Mouse (Mus musculus): ENCODE results near the gene 5730522E02Rik. TPM values are rescaled to one million over a fixed set of nuclear protein-coding genes. Genes with fewer than 3 reads are reported as not detected.

Gene 5730522E02Rik
- polyA plus RNA-seq, 1 experiment from 2014 or later: 0.09 TPM

DNA sequence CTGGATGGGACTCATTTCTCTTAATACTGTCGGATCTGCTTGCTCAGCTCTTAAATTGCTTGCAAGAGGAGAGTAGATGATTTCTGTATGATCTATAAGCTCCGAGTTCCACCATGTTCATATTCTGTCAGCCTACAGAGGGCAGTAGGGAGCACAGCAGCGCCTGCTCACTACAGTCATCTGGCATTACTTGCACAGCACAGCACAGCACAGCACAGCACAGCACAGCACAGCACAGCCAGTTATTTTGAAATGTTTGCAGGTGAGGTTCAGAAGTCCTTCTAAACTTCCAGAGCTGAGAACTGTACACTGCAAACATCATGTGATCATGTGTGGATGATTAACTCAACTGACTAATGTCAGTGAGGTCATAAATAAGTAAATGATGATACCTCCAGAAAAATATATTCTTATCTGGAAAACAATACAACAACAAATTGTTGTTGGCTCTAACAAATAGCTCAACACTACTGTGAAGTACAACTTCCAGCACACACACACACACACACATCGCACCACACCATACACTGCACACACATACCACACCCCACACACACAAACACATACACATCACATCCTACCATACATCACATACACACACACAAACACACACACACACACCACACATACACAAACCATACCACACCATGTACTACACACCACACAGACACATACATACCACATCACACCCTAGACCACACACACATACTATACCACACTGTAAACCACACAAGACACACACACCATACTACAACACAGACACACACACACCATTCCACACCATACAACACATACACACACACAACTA is 9.4 kb downstream of the 5730522E02Rik start:
- H3K4me2 ChIP-seq (ENCODE audit: low read depth, low read length): no peak overlapping the region
- no peak overlapping the region for H3K27ac ChIP-seq (ENCODE audit: low read length)
- ATAC-seq (ENCODE audit: low read depth): peak; percentile 97
- no peaks in the 10 kb centered on the region for H3K4me1 ChIP-seq (ENCODE audit: control insufficient read depth, low read depth, low read length)
- H3K9me3 ChIP-seq (replicated peaks; ENCODE audit: control insufficient read depth, low read length): no peaks in the 10 kb centered on the region
- H3K4me3 ChIP-seq (ENCODE audit: low read depth, low read length): no peak overlapping the region
- H3K9ac ChIP-seq (ENCODE audit: low read depth, low read length): no peak overlapping the region
- no peaks in the 10 kb centered on the region for H3K36me3 ChIP-seq (ENCODE audit: control insufficient read depth, insufficient read depth)
- WGBS (ENCODE audit: insufficient replicate concordance): 37% methylated on average over 4 of the region's 4 CpGs
- H3K27me3 ChIP-seq (ENCODE audit: control insufficient read depth, insufficient read depth, low read depth, low read length): no peaks in the 10 kb centered on the region

DNA sequence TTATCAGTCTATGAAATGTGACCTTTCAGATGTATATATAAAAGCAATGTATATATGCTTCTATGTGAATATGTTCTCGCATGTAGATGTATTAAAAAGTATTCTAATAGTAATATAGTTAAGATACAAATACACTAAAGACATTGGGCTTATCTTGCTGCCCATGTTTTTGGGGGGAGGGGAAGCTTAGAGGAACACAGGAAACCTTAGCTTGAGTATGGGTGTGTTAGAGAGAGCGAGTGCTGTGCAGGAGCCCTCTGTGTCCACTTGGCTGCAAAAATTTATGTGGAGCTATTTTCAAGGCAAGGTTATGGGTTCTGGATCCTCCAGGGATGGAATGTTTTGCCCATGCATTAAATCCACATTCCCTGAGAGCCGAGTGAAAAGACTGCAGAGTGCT is 15.1 kb downstream of the 5730522E02Rik start:
- Histone ChIP-seq H3K36me3 (ENCODE audit: control insufficient read depth, insufficient read depth) (no peaks in the 10 kb centered on the region), H3K4me3 (ENCODE audit: low read depth, low read length) (no peak overlapping the region), H3K4me1 (ENCODE audit: control insufficient read depth, low read depth, low read length) (no peaks in the 10 kb centered on the region), H3K27me3 (ENCODE audit: control insufficient read depth, insufficient read depth, low read depth, low read length) (no peaks in the 10 kb centered on the region), H3K9ac (ENCODE audit: low read depth, low read length) (no peak overlapping the region), H3K4me2 (ENCODE audit: low read depth, low read length) (no peak overlapping the region), H3K27ac (ENCODE audit: low read length) (no peak overlapping the region), H3K9me3 (replicated peaks; ENCODE audit: control insufficient read depth, low read length) (no peaks in the 10 kb centered on the region)
- 49% methylated on average over 3 of the region's 3 CpGs for WGBS (ENCODE audit: insufficient replicate concordance)
- ATAC-seq (ENCODE audit: low read depth): no peak

DNA sequence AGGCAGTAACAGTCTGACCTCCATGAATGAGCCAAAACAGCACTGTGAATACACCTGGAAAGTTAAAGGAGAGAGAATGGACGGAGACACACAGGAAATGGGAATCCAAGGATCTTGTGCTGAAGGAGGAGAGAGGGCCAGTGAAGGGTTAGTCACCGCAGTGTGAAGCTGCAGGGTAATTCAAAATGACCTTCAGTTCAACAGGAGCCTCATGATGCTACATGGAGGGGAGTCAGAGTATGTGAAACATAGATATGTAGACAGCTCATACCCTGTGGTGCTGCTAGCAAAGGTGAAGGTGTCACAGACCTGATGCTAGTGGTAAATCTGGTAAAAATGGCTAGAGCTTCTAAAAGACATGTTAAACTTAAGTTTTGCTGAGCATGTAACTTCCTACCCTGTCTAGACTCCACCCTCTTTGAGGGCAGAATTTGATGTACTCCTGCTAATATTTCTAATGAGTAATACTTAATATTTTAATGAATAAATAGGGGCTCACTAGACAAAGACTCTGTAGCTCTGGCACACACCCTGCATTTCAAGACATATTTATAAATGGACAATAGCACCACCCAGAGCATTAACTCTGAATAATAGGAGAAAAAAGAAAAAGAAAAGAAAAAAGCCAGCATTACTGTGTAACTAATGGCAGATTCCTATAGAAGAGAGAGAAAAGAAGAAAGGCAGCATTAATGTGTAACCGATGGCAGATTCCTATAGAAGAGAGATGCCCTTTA is 23.2 kb downstream of the 5730522E02Rik start:
- WGBS (ENCODE audit: insufficient replicate concordance): 54% methylated on average over 3 of the region's 3 CpGs
- no peak for ATAC-seq (ENCODE audit: low read depth)
- Histone ChIP-seq H3K27me3 (ENCODE audit: control insufficient read depth, insufficient read depth, low read depth, low read length) (no peaks in the 10 kb centered on the region), H3K27ac (ENCODE audit: low read length) (no peak overlapping the region), H3K4me3 (ENCODE audit: low read depth, low read length) (no peak overlapping the region), H3K4me1 (ENCODE audit: control insufficient read depth, low read depth, low read length) (no peaks in the 10 kb centered on the region), H3K9me3 (replicated peaks; ENCODE audit: control insufficient read depth, low read length) (no peaks in the 10 kb centered on the region), H3K36me3 (ENCODE audit: control insufficient read depth, insufficient read depth) (no peaks in the 10 kb centered on the region), H3K4me2 (ENCODE audit: low read depth, low read length) (no peak overlapping the region), H3K9ac (ENCODE audit: low read depth, low read length) (no peak overlapping the region)

DNA sequence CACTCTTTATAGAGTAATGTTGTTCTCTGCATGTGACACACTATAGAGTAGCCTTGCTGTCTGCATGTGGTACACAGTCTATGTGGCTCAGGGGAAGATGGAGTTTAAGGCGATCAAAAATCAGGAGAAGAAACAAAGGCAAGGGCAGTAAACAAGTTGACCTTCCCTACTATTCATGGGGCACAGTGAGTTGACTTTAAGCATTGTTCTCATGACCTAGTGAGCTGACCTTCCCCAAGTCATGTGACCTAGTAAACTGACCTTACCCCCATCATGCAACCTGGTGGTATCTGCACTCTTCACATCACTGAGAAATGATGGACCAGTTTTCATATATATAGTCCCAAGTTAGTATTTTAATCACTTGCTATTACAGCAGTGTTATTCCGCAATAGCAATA is 40.0 kb downstream of the 5730522E02Rik start:
- ATAC-seq (ENCODE audit: low read depth): no peak
- no peak overlapping the region for H3K27ac ChIP-seq (ENCODE audit: low read length)
- no peaks in the 10 kb centered on the region for H3K27me3 ChIP-seq (ENCODE audit: control insufficient read depth, insufficient read depth, low read depth, low read length)
- no peak overlapping the region for H3K4me3 ChIP-seq (ENCODE audit: low read depth, low read length)
- no peaks in the 10 kb centered on the region for H3K9me3 ChIP-seq (replicated peaks; ENCODE audit: control insufficient read depth, low read length)
- H3K4me1 ChIP-seq (ENCODE audit: control insufficient read depth, low read depth, low read length): no peaks in the 10 kb centered on the region
- 59% methylated on average over 2 of the region's 2 CpGs for WGBS (ENCODE audit: insufficient replicate concordance)
- no peak overlapping the region for H3K9ac ChIP-seq (ENCODE audit: low read depth, low read length)
- no peaks in the 10 kb centered on the region for H3K36me3 ChIP-seq (ENCODE audit: control insufficient read depth, insufficient read depth)
- H3K4me2 ChIP-seq (ENCODE audit: low read depth, low read length): no peak overlapping the region

DNA sequence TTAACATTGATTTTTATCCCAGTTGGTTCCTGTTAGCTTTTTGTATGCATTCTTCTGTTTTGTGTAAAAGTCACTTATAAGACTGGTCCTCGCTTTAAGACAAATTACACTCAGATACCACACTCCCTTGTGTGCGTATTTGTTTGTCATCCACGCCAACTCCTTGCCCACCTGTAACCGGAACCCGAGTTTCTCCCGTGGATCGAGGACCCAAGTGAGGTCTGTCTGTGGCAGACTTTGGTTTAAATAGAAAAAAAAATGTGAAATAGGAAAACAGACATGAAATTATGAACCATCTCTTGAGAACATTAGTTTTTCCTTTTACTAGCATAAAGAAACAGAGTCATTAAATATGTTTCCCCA is 43.0 kb downstream of the 5730522E02Rik start:
- H3K4me2 ChIP-seq (ENCODE audit: low read depth, low read length): no peak overlapping the region
- H3K9ac ChIP-seq (ENCODE audit: low read depth, low read length): no peak overlapping the region
- no peak overlapping the region for H3K4me3 ChIP-seq (ENCODE audit: low read depth, low read length)
- H3K27ac ChIP-seq (ENCODE audit: low read length): no peak overlapping the region
- WGBS (ENCODE audit: insufficient replicate concordance): 77% methylated on average over 7 of the region's 7 CpGs
- H3K36me3 ChIP-seq (ENCODE audit: control insufficient read depth, insufficient read depth): no peaks in the 10 kb centered on the region
- H3K9me3 ChIP-seq (replicated peaks; ENCODE audit: control insufficient read depth, low read length): no peaks in the 10 kb centered on the region
- H3K27me3 ChIP-seq (ENCODE audit: control insufficient read depth, insufficient read depth, low read depth, low read length): no peaks in the 10 kb centered on the region
- H3K4me1 ChIP-seq (ENCODE audit: control insufficient read depth, low read depth, low read length): no peaks in the 10 kb centered on the region
- no peak for ATAC-seq (ENCODE audit: low read depth)

DNA sequence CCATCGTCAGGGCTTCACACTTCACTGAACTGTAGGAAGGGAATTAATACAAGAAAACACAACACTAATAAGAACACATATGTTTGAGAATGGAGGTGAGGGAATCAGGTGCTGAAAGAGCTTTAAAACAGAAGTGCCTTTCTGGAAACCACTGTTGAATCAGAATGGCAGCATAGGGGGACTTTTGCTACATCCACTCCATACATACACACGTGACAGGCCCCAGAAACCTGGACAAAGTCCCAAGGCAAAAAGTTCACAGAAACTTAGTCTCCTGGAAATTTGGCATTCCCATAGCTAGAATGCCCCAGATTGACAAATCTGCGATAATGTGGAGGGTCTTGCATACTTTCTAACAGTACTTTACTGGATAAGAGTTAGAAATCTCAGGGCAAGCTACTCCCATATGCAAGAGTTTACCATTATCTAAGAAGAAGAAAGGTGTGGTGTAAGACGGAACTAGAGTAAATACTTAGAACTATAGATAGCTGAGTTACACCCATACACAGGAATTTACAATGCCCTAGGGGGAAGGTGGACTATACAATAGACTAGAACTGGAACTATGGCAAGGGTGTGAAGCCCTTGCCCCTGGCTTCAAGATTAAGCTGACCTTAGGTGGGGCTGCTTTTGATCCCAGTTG is 43.5 kb downstream of the 5730522E02Rik start:
- Histone ChIP-seq H3K9ac (ENCODE audit: low read depth, low read length) (no peak overlapping the region), H3K27me3 (ENCODE audit: control insufficient read depth, insufficient read depth, low read depth, low read length) (no peaks in the 10 kb centered on the region), H3K27ac (ENCODE audit: low read length) (no peak overlapping the region), H3K4me3 (ENCODE audit: low read depth, low read length) (no peak overlapping the region), H3K4me1 (ENCODE audit: control insufficient read depth, low read depth, low read length) (no peaks in the 10 kb centered on the region), H3K4me2 (ENCODE audit: low read depth, low read length) (no peak overlapping the region), H3K9me3 (replicated peaks; ENCODE audit: control insufficient read depth, low read length) (no peaks in the 10 kb centered on the region), H3K36me3 (ENCODE audit: control insufficient read depth, insufficient read depth) (no peaks in the 10 kb centered on the region)
- ATAC-seq (ENCODE audit: low read depth): no peak
- WGBS (ENCODE audit: insufficient replicate concordance): 58% methylated on average over 4 of the region's 4 CpGs

DNA sequence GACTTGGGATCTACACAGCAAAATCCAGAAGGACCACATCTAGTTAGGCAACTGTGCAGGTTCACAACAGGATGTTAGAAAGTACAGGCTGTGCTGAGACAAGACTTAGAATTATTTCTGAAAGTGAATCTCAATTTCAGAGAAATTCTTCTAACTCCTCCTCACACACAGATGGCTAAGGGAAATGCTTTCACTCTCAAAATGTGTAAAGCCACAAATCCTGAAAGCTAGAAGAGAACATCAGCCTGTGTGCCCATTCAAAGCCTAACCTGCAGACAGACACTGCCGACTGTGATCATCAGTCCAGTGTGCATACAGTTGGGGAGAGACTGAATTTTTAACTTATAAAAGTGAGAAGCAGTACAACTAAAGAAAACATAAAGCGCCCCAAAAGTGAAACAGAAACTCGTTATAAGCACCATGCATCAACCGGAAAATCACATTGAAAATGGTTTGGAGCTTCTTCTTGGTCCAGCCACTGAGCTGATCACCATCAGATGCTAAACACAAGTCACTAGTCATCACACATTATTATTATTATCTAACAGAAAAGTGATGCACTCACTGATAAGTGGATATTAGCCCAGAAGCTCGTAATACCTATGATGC is 45.8 kb downstream of the 5730522E02Rik start:
- Histone ChIP-seq H3K9me3 (replicated peaks; ENCODE audit: control insufficient read depth, low read length) (no peaks in the 10 kb centered on the region), H3K36me3 (ENCODE audit: control insufficient read depth, insufficient read depth) (no peaks in the 10 kb centered on the region), H3K4me1 (ENCODE audit: control insufficient read depth, low read depth, low read length) (no peaks in the 10 kb centered on the region), H3K4me2 (ENCODE audit: low read depth, low read length) (no peak overlapping the region), H3K27ac (ENCODE audit: low read length) (no peak overlapping the region), H3K4me3 (ENCODE audit: low read depth, low read length) (no peak overlapping the region), H3K9ac (ENCODE audit: low read depth, low read length) (no peak overlapping the region), H3K27me3 (ENCODE audit: control insufficient read depth, insufficient read depth, low read depth, low read length) (no peaks in the 10 kb centered on the region)
- WGBS (ENCODE audit: insufficient replicate concordance): 68% methylated on average over 5 of the region's 5 CpGs
- no peak for ATAC-seq (ENCODE audit: low read depth)

DNA sequence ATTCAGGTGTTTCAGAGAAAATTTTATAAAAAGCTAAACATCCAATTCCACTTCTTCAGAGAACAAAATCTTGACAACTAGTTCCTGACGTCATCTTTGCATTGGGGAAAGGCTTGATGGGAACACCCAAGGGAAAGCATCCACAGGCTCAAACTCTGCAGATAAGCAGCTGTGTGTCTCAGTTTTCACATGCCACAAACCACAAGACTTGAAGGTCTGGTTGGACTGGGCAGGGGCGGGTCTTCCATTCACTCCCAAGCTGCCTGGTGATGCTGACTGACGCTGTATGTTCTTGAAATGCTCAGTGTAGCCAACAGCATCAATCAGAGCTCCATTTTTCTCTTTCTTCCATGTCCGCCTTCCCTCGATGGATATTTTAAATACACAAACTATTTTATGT is 49.2 kb downstream of the 5730522E02Rik start:
- Histone ChIP-seq H3K9me3 (replicated peaks; ENCODE audit: control insufficient read depth, low read length) (no peaks in the 10 kb centered on the region), H3K4me1 (ENCODE audit: control insufficient read depth, low read depth, low read length) (no peaks in the 10 kb centered on the region), H3K4me3 (ENCODE audit: low read depth, low read length) (no peak overlapping the region), H3K4me2 (ENCODE audit: low read depth, low read length) (no peak overlapping the region), H3K27me3 (ENCODE audit: control insufficient read depth, insufficient read depth, low read depth, low read length) (no peaks in the 10 kb centered on the region), H3K9ac (ENCODE audit: low read depth, low read length) (no peak overlapping the region), H3K36me3 (ENCODE audit: control insufficient read depth, insufficient read depth) (no peaks in the 10 kb centered on the region), H3K27ac (ENCODE audit: low read length) (no peak overlapping the region)
- 35% methylated on average over 5 of the region's 5 CpGs for WGBS (ENCODE audit: insufficient replicate concordance)
- no peak for ATAC-seq (ENCODE audit: low read depth)
